Mouse (Mus musculus): ENCODE data around the gene Gm5862. TPM values are rescaled to one million over a fixed set of nuclear protein-coding genes. Genes with fewer than 3 reads are reported as not detected.

The Gm5862 gene
- polyA plus RNA-seq (2014; fragmentation: Illumina TruSeq; extraction: RNeasy Lipid Tissue Mini Kit (QIAGEN cat#74804); ENCODE audit: insufficient read depth, low read depth, low replicate concordance) = not detected

DNA sequence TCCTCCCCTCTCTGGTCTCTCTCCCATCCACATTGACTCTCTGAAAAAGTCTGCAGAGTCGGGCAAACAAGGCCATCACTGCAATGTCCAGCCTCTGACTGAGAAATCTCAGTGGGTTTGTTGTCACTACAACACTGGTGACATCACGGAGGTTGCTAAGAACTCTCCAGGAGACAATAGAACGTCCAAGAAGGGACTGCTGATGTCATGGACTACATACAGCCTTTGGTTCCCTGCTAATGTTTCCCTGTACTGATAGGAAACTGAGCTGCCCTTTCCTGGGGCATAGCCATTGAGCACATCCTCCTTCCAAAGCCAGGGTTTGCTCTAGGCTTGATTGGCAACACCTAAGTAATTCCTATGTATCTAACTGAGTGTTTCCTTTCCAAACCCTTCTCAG is at the start of gene Gm5862:
Gene Gm5862 (minus strand): TSS at position 101 of the 400 bp plus-strand sequence.

DNA sequence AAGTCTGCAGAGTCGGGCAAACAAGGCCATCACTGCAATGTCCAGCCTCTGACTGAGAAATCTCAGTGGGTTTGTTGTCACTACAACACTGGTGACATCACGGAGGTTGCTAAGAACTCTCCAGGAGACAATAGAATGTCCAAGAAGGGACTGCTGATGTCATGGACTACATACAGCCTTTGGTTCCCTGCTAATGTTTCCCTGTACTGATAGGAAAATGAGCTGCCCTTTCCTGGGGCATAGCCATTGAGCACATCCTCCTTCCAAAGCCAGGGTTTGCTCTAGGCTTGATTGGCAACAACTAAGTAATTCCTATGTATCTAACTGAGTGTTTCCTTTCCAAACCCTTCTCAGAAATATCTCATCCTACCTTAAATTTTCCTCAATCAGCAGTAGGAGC is 35.8 kb upstream of the Gm5862 start, which contains the start of gene Gm7347:
Gene Gm7347 (minus strand): TSS at position 101 of the 400 bp plus-strand sequence.

GRCm38 (mm10) chr5:26039458-26039857 is 16.7 kb upstream of the Gm5862 start, which contains the start of gene Speer4a:
TSS of gene Speer4a (minus strand) at chr5:26039558.

GRCm38 (mm10) chr5:26004698-26005097 is 18.0 kb downstream of the Gm5862 start, which contains the start of gene Gm1979:
TSS of gene Gm1979 (minus strand) at chr5:26004798.

GRCm38 (mm10) chr5:25988550-25988949 is 34.2 kb downstream of the Gm5862 start, which contains the start of gene Gm21698:
TSS of gene Gm21698 (minus strand) at chr5:25988650.

DNA sequence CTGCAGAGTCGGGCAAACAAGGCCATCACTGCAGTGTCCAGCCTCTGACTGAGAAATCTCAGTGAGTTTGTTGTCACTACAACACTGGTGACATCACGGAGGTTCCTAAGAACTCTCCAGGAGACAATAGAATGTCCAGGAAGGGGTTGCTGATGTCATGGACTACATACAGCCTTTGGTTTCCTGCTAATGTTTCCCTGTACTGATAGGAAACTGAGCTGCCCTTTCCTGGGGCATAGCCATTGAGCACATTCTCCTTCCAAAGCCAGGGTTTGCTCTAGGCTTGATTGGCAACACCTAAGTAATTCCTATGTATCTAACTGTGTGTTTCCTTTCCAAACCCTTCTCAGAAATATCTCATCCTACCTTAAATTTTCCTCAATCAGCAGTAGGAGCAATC is 50.2 kb downstream of the Gm5862 start, which contains the start of gene Gm21680:
Gene Gm21680 (minus strand): TSS at position 101 of the 400 bp plus-strand sequence.

Other genes starting within 250 kb of the Gm5862 start
- not detected for gene Gm21663, start 80.5 kb downstream of the Gm5862 start, polyA plus RNA-seq (2014; fragmentation: Illumina TruSeq; extraction: RNeasy Lipid Tissue Mini Kit (QIAGEN cat#74804); ENCODE audit: insufficient read depth, low read depth, low replicate concordance)
- not detected for gene Gm21671, start 68.5 kb downstream of the Gm5862 start, polyA plus RNA-seq (2014; fragmentation: Illumina TruSeq; extraction: RNeasy Lipid Tissue Mini Kit (QIAGEN cat#74804); ENCODE audit: insufficient read depth, low read depth, low replicate concordance)
- gene Gm21680, start 50.3 kb downstream of the Gm5862 start, polyA plus RNA-seq (2014; fragmentation: Illumina TruSeq; extraction: RNeasy Lipid Tissue Mini Kit (QIAGEN cat#74804); ENCODE audit: insufficient read depth, low read depth, low replicate concordance) = not detected
- gene Gm21698, start 34.3 kb downstream of the Gm5862 start, polyA plus RNA-seq (2014; fragmentation: Illumina TruSeq; extraction: RNeasy Lipid Tissue Mini Kit (QIAGEN cat#74804); ENCODE audit: insufficient read depth, low read depth, low replicate concordance) = not detected
- gene Gm1979, start 18.1 kb downstream of the Gm5862 start, polyA plus RNA-seq (2014; fragmentation: Illumina TruSeq; extraction: RNeasy Lipid Tissue Mini Kit (QIAGEN cat#74804); ENCODE audit: insufficient read depth, low read depth, low replicate concordance) = not detected
- gene Speer4a, start 16.6 kb upstream of the Gm5862 start, polyA plus RNA-seq (2014; fragmentation: Illumina TruSeq; extraction: RNeasy Lipid Tissue Mini Kit (QIAGEN cat#74804); ENCODE audit: insufficient read depth, low read depth, low replicate concordance) = not detected
- not detected for gene Gm7347, start 35.7 kb upstream of the Gm5862 start, polyA plus RNA-seq (2014; fragmentation: Illumina TruSeq; extraction: RNeasy Lipid Tissue Mini Kit (QIAGEN cat#74804); ENCODE audit: insufficient read depth, low read depth, low replicate concordance)
- not detected for gene Gm10471, start 66.4 kb upstream of the Gm5862 start, polyA plus RNA-seq (2014; fragmentation: Illumina TruSeq; extraction: RNeasy Lipid Tissue Mini Kit (QIAGEN cat#74804); ENCODE audit: insufficient read depth, low read depth, low replicate concordance)
- gene 5031410I06Rik, start 82.4 kb upstream of the Gm5862 start, polyA plus RNA-seq (2014; fragmentation: Illumina TruSeq; extraction: RNeasy Lipid Tissue Mini Kit (QIAGEN cat#74804); ENCODE audit: insufficient read depth, low read depth, low replicate concordance) = not detected
- not detected for gene Gm10220, start 98.5 kb upstream of the Gm5862 start, polyA plus RNA-seq (2014; fragmentation: Illumina TruSeq; extraction: RNeasy Lipid Tissue Mini Kit (QIAGEN cat#74804); ENCODE audit: insufficient read depth, low read depth, low replicate concordance)
- not detected for gene Gm7361, start 234.8 kb upstream of the Gm5862 start, polyA plus RNA-seq (2014; fragmentation: Illumina TruSeq; extraction: RNeasy Lipid Tissue Mini Kit (QIAGEN cat#74804); ENCODE audit: insufficient read depth, low read depth, low replicate concordance)

Data from lung, adult 10 weeks (tissue).